Mouse (Mus musculus) mature B cell (primary cell): ENCODE measurements at regions not wholly inside any gene's neighbourhood (a gene's known extent, or its start where the extent isn't known, plus 50 kb on each side); places are given as distances from the start of the nearest gene placed in this dataset.

ENCODE experiments used
- in situ Hi-C: fragments of 300-500 bp; cut with MboI; formaldehyde crosslinking; loops from 2 replicates; pipeline ENCODE4 v1.14.3; 2019

DNA sequence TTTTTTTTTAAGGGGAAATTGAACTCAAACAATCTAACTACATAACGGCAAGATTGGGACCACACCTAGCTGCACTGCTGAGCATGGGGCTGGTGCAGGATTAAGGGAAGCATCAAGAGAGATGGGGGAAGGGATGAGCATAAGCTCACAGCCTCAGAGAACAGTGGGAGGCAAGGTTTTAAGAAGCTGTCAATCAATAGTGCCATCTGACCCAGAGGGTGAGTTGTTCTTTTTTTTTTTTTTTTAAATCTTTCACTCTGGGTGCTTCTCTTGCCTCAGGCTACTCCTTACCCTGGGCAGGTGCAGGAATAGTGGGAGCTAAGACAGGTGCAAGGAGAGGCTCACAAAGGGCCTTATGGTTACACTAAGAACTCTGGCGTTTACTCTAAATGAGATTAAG is 176.9 kb upstream of the Klf7 start:
- in situ Hi-C loops = no loop called here

DNA sequence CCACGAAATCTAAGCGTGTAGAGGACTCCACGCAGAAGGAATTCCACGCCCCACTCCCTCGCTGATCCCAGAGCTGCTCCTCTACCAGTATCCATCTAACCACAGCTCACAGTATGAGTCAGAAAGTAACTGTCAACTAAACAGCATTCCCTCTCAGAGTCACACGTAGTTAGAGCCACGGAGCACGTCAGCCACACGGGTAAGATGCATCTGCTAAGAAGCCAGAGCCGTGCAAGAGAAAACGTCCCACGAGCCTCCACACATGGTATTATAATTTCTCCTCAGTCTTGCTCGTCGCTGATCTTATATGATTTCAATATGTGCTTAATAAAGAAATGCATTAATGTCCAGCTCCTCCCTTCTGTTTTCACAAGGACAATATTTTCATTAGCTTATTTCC is 176.1 kb upstream of the Klf7 start:
- in situ Hi-C loops = no loop called here

DNA sequence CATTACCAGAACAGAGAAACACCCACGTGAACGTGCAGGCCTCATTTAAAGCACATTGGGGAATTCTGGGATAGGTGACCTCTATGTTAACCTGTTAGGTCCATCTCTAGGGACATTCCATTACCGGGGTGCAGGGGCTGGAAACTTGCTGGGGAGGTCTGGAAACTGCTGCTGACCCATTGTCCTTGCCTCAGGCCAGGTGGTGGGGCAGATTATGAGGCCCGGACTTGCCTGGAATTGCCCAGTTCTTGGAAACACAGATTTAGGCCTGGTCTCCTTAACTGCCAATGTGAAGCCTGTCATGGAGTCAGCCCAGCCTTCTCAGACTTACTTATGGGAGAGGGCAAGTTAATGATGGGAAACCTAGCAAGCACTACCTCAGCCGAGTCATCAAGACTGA is 175.3 kb upstream of the Klf7 start:
- in situ Hi-C loops = no loop called here

DNA sequence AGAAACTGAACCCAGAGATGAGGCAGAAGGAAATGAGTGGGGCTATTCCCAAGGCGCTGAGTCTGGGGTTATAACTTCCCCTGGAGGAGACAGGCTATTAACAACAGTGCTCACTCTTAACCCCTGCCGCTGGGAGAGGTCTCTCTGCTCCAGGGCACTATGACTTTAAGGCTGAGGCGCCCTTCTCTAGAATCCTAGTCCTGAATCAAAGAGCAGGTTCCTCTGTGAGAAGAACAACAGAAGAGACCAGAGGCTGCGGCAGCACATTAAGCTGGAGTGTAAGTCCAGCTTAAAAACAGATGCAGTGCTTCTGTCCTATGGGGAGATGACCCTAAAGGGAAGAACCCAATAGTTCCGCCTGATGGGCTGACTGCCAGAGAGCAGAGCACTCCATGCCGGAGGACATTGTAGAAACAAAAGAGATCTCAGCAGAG is 173.4 kb upstream of the Klf7 start:
- in situ Hi-C loops = no loop called here

DNA sequence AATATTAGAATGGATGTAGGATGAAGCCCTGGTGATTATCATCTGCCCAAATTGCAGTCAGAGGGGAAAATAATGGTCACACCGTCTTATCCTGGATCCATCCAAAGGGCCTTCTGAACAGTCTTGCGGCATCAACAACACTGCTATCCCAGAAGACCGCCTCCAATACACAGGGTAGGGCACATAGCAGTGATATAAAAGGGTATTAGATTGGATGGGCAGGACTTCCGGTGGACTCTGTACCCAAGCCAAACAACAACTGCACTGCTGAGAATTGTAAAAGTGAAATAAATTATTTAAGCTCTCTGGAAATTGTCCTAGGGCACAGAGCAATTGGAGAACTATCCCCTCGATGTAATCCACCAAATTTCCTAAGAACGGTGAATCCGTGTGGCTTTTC is 173.0 kb upstream of the Klf7 start:
- in situ Hi-C loops = no loop called here

DNA sequence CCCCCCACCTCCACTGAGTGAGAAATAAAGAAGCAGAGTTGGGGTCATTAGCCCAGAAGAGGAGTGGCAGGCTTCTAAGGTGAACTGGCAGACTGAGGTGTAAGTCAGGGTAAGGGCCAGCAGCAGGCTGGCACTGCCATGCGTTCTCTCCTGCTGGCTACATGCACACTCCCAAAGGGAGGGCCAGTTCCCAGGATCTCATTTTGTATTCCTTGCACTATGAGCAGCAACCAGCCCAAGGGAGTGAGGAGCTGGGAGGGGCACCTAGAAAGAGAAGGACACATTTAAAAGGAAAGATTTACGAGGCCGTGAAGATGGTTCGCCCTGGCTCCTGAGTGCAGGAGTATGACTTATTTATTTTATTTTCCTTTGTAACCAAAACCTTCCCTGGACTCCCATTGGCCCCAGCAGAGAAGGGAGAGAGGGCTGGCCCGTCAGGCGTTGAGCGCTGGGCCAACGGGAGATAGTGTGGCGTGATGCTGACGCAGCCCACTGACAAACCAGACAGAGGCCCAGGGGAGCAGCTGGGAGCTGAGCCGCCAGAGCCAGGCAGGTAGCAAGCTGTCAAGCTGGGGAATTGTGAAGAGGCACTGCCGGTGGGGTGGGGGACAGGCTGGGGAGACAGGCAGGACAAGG is 166.8 kb upstream of the Klf7 start:
- in situ Hi-C loops = no loop called here

DNA sequence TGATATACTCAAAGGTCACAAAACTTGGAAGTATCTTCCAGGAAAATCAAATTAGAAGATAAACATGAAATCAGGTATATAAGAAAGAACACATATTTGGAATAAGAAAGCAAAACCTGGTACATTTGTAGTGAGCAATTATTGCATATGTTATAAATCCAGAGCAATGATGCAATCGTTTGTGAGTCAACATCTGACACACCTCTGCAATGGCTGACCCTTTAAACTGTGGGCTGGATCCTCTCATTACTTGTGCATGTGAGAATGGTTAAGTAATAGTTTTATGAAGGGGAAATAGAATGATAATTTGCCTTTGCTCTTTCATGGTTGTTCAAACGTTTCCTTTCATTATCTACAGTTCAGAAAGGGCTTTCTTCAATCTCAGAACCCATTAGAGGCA is 165.0 kb upstream of the Klf7 start:
- in situ Hi-C loops = no loop called here

DNA sequence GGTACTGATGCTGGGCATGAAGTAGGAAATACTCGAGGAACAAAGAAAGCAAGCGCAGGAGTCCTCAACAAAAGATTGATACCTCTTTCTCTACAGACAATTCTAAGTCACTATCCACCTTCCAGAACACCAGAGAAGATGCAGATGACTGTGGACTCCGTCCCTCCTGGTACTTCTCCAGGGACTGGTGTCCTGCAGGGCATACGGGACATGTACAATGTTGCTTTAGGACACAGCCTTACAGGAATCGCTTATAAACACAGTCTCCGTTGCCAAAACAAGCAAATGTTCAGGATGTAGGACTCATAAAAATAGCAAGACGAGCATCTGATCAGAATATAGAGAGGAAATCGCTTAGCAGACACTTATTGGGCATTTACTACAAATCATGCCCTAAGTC is 162.6 kb upstream of the Klf7 start:
- in situ Hi-C loops = no loop called here

DNA sequence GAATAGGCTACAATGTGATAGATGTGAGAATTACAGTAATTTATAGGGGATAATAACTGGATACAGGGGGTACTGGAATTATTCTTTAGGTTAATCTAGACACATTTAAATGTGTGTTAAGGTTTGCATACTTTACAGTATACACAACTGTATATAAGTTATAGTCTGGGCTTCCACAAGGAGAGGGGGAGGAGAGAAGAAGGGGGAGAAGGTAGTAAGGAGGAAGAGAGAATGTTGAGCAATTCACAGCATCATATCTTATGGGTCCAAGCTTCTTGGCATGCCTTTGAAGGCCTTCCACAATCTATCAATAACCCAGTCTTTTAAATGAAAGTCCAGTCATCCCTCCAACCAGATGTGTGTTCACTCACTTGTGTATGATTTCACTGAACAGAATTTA is 153.8 kb upstream of the Klf7 start:
- in situ Hi-C loops = no loop called here

DNA sequence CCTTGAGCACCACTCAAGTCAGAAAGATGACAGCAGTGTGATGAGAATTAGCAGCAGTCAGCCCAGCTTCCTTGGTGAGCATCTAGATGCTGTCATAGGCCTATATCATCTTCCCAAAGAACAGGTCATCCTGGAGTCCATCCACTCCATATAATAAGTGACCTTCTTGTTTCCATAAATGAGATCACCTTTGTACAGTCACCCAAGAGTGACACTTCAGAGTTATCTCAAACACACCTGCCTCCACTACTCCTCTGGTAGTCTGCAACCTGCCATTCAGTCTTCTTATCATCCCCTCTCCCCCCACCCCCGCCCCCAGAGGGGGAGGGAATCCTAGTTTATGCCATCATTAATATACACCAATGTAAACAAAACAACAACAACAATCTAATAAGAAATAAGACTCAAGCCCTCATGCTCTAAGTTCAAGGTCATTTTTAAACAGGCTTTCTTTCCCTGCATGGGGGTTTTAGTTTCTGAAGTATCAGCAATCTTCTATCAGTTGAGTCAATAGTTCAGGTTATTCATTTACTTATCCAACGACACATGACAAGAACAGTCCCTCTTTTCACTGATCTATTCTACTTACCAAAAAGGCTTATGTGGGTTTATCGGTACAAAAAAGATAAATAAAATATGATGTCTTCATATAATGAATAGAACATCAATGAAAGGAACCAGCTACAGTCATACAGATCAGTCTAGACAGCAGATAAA is 153.2 kb upstream of the Klf7 start:
- in situ Hi-C loops = no loop called here

DNA sequence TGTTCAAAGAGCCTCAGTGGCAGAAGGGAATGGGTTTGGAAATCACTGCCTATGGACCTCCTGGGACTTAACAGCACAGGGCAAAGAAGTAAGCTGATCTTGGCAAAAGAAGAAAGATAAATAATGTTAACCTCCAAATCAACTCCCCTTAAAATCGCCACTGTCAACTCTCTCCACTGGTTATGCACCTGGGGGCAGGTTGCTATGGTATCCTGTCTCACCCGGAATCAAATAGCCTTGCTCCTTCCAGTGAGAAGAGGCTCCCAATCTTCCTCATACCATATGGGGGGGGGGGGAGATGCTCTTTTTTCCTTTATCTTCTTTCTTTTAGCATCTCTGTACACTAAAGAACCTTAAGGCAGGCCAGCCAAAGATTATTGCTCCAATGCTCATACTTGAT is 135.2 kb upstream of the Klf7 start:
- in situ Hi-C loops = no loop called here

DNA sequence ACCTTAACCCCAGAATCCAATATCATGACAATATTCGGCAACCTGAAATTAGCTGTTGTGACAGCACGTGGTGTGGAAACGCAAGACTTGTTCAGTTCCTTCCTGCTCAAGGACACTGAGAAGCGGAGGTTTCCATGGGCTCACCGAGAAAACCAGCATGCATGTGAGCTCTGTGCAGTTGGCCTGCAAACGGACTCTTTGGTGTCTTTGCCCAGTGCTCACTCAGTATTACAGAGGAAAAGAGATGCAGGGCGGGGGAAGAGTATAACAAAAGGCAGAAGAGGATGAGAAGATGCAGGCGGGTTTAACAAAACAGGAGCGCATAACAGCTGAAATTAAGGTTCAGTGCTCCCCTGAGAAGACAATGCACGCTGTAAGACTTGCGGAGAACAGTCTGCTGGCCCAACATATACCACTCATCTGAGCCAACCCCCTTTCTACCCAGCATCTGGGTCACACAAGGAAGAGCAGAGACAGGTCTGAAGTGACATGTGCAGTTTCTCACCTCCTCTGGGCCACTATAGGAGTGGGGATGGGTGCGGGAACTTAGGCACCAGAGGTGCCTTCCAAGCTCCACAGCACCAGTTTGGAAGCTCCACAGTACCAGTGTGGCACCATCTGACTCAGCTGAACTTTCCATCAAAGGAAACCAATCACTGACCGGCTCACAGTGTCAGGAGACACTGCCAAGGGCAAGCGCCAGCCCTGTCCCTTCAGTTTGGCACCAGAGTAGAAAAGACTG is 133.6 kb upstream of the Klf7 start:
- in situ Hi-C loops = no loop called here

DNA sequence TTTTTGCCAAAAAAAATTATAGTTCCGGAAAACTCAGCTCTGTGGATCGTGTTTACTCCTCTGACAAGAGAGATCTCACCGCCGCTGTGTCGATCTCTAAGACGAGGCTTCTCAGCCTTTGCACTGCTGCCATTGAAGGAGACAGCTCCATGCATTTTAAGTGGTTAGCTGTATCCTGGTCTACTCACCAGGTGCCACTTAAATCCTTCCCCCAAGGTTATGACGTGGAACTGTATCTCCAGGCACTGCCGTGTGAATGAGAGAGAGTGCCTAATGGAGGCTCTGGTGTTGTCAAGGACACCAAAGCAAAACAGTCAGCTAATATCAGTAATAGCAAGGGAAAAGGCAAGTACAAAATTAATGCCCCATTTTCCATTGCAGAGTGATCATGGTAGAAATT is 132.6 kb upstream of the Klf7 start:
- in situ Hi-C loops = no loop called here

DNA sequence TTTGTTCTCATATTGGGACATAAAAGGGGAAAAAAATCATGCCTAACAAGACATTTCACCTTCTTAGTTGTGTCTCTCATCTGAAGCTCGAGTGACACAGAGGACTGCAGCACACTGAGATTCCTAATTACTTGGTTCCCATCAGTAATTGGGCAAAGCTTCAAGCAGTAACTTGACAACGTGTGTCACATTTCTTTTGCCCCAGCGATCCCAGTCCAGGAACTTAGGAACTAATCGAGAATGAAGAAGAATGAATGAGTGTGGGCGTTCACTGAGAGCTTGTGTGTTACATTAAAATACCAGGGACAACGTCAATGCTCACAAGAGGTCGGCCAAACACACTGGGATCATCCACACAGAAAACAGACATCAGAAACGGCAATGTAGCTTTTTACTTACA is 131.9 kb upstream of the Klf7 start:
- in situ Hi-C loops = no loop called here

DNA sequence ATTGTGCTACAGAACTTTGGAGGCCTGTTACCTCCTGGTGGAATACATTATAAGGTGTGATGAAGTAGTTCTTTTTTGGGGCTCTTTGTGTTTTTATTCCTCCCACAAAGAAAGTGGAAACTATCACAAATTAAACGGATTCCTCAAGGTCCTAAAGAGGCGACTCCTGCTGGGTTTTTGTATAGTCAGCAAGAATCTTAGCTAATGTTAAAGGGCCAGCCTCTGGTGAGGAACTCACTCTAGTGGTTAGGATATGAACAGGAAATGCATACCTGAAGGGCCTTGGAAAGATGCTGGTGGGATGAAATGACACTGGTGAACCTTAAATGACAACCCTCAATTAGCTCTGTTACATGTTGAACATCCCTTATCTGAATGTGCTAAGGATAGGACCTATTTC is 120.3 kb upstream of the Klf7 start:
- in situ Hi-C loops = no loop called here

DNA sequence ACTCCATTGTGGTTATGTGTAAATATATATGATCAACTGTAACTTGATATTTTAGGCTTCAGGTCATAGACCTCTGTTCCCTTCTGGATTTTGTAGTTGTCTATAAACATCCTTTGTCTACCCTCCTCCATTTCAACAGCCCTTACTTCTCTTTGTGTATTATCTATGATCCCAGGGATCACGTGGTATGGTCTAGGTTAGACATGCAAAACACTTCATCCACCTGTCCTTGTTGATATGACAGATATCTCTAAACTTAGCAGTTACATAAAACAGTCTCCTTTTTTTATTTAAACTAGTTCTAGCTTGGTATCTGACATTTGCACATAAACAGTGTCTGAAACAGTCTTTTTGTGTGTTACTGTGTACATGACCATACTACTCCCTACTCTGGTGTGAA is 107.6 kb upstream of the Klf7 start:
- in situ Hi-C loops = no loop called here

DNA sequence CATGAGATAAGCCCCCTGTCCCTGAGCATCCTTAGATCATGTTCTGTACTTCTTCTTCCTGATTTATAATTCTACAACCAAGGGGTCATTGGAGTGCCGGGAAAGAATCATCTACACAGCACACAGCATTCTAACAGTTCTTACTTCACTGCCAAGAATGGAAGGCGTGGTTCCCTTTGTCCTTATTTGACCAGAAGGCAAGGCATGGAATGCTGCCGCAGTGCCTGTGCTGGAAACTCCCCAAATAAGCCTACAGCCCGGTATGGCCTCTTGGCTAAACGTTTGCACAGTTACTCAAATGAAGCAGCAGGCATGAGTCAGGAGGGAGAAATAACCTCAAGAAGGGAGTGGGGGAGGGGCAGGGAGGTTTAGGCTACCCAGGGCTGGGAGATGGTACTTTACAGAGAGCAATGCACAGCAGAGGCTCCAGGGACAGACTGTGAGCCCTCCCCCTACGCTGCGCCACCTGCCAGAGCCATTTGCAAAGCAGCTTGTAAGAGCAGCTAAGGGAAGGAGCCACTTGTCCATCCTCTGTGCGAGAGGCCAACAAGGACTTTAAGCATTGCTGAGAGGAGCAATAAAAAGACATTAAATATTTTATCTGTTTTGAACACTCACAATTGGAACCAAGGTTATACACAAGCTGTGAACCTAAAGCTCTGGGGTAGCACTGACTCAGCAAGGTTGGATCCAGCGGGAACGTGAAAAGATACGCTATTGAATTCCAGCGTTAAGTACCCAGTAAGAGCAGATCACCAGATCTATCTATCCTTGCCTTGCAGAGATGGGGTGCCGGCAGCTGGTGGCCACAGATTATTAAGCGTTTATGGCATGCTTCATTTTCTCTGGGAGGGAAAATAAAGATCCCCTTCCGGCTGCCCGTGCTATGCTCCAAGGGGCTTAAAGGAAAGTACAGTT is 104.2 kb upstream of the Klf7 start:
- in situ Hi-C loops = no loop called here

DNA sequence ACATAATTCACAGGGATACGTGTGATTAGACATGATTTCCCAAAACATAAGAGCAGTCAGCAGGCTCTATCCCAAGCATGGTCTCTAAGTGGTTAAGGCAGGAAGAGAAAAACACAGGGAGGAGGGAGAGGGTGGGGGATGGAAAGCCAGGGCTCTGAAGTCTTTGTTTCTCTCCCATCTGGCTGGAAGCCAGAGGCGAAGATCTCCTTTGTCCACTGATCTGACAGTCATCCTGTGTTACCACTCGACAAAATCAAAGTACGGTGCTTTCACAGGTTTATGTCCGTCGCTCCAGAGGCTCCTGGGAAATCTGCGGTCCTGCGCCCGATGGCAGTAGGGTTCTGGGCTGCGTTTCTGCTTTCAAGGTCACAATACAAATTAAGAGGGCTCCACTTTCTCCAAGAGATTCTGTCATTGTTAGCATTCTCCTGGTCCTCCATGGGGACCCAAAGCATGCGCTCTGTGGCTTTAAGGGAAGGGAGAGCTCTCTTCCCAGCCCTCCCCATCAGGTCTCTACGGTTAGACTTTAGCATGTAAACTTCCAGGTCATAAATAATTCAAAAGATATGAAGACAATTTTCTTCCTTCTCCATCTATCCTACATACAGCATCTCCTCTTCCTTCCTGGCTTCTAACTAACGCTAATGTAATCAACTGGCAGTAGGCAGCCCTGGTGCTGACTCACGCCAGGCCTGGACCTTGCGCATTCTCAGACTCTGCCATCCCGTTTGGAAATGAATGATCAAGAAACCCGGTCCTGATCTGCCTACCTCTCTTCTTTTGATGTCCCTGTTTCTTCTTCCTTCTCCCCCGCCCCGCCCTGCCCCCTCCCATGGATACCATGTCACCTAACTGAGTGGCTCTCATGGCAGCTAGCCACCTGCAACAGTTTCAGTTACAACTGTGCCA is 102.0 kb upstream of the Klf7 start:
- in situ Hi-C loops = no loop called here

DNA sequence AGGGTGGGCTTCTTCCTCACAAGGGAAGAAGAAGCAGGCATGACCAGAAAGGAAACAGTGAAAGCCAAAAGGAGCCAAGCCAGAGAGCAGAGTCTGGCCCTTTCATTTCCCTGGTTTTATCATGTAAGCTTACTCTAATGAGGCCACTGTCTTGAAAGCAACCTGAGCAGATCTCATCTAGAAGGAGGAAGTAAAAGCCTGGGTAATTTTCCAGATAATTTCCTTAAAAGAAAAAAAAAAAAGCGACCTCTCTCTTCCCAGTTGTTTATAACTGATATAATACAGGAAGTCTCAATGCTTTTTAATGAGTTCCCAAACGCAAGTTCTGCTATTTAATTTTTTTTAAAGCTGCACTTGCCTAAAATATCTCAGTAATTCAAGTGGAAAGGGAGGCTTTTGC is 100.4 kb upstream of the Klf7 start:
- in situ Hi-C loops = no loop called here

DNA sequence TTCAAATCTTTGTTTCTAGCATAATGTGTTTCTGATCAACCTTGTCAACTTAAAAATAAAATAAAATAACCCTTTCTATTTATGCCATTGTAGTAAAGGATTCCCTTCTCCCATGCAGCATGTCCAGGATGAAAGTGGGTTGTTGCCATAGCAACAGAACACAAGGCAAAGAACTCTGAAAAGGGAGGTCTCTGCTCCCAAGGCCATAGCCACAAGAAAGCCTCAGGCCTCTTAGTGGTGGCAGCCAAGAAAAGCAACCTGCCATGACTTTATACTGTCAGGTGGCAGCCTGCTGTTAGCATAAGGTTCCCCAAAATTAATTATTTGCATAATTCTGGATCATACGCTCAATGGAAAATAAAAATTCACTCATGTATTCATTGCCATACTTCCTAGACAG is 98.4 kb upstream of the Klf7 start:
- in situ Hi-C loops = no loop called here

DNA sequence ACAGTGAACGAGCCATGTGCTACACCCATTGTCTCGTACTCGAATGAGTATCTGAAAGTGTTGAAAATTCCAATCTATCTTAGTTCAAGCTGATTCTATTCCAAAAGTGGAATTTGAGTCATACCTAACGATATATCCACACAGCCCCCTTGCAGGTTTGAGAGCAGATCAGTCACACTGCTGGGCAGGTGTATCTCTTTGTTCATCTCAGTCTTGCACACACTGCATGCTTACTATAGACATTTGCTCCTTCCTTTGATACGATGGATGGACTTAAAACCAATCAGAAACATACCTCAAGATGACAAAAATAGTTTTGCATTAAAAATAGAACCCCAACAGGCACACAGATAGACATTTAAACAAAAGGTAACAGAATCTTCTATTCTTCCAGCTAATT is 98.0 kb upstream of the Klf7 start:
- in situ Hi-C loops = no loop called here
